Mouse (Mus musculus) hematopoietic multipotent progenitor cell, adult 10-12 weeks (in vitro differentiated cells): ENCODE data around the gene Zfp27. TPM values are rescaled to one million over a fixed set of nuclear protein-coding genes. Genes with fewer than 3 reads are reported as not detected.

Source experiments
- polyA plus RNA-seq: library from polyadenylated mRNA; stranded (reverse); fragments of >175 nt; gene quantifications from 2 replicates; pipeline ENCODE4 v1.2.3, GENCODE M21; 2012; ENCODE audit warnings: low replicate concordance

Zfp27 gene
- 0.48 and 0.52 TPM in 2 replicates for polyA plus RNA-seq

GRCm38 (mm10) chr7:29905966-29906681 lies at the start of gene Zfp27:
Zfp27 (minus strand) TSS chr7:29906572.

DNA sequence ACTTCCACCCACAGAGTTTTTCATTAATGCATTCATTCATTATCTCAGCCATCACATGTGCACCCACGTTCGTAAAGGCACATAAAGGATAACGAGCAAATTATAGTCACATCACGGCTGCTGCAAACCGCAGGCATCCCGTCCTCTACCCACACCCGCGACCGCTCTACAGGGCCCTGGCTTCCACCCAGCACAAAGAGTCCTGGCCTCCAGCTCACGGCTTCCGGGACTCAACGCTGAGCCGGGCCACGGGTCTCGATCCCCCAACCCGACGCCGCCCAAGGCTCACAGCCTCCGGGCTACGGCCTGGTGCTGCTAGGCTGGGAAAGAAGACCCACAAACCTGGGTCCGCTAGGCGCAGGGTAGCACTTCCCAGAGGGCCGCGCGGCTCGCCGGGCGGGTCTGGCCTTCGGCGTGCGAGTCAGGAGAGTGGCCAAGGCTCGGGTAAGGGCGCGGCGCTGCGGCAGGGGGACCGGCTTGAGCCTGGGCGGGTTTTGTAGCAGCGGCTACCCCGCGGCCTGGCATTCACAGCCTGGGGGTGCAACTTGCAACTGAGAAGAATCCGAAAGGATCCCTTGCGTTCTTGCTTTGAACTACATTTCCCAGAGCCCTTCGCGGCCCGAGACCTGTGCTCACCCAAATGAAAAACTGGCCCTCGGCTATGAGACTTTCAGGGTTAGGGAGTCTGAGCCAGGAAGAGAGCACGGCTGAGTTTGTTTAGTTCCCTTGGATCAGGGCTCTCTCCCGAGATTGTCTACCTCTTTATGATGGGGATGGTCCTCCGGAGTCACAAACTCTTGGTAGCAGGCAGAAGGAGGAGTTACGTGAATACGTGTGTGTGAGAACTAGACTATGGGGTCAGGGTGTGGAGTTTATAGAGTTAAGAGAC lies 47.4 kb upstream of the Zfp27 start, which contains the start of gene Zfp74:
Gene Zfp74 (minus strand): TSS at position 577 of the 889 bp plus-strand sequence.

GRCm38 (mm10) chr7:29908130-29908950 lies 2.0 kb upstream of the Zfp27 start, which contains the start of gene Zfp383:
Zfp383 (plus strand) TSS chr7:29908223.

GRCm38 (mm10) chr7:29859532-29860517 lies 46.5 kb downstream of the Zfp27 start, which contains the start of gene Zfp420:
Zfp420 (plus strand) TSS chr7:29859979.

DNA sequence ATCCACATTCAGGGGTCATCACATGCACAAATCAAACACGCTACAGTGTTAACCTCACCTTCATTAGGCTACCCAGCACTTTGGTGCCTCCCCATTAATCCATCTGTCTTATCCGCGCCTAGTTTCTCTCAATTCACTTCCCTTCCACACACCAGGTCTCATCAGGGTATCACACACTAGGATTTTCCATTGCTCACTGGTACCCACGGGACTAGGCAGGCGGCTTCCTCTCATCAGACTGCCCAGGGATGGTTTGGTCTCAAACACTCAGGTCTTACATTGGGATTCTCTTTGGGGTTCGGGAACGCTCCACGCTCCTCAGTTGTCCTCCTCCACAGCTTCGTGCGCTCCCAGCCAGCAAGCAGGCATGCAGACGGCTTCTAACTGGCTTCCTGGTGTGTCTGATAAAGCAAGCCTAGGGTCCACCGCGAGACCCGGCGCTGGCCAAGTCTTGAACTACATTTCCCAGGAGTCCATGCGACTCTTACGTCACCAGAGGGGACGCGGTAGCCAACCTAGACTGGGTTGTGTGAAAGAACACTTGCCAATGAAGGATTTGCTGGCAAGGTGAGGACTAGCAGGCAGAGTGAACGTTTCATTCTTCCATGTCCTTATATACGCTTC lies 53.0 kb downstream of the Zfp27 start, which contains the start of gene Zfp940:
Gene Zfp940 (minus strand): TSS at position 451 of the 624 bp plus-strand sequence.

Other genes with a start within 250 kb of the Zfp27 start
- 0.06 and 0.13 TPM in 2 replicates for gene Catsperg2, start 179.5 kb downstream of the Zfp27 start, polyA plus RNA-seq
- gene Zfp84, start 138.0 kb downstream of the Zfp27 start, polyA plus RNA-seq = 1.2 and 4.8 TPM in 2 replicates
- gene Zfp30, start 122.6 kb downstream of the Zfp27 start, polyA plus RNA-seq = 1.0 and 1.3 TPM in 2 replicates
- 0.53 and 0.97 TPM in 2 replicates for gene Zfp790, start 90.5 kb downstream of the Zfp27 start, polyA plus RNA-seq
- 0.21 TPM in 1 of 2 replicates, not detected in the other for gene Zfp940, start 52.9 kb downstream of the Zfp27 start, polyA plus RNA-seq
- 0.18 and 0.53 TPM in 2 replicates for gene Zfp420, start 46.6 kb downstream of the Zfp27 start, polyA plus RNA-seq
- 0.18 and 0.31 TPM in 2 replicates for gene Zfp383, start 1.7 kb upstream of the Zfp27 start, polyA plus RNA-seq
- gene Zfp74, start 47.5 kb upstream of the Zfp27 start, polyA plus RNA-seq = 3.1 and 10.3 TPM in 2 replicates
- 1.4 and 3.4 TPM in 2 replicates for gene Zfp568, start 77.4 kb upstream of the Zfp27 start, polyA plus RNA-seq
- gene Zfp14, start 144.8 kb upstream of the Zfp27 start, polyA plus RNA-seq = 0.10 and 0.27 TPM in 2 replicates
- gene Zfp82, start 166.3 kb upstream of the Zfp27 start, polyA plus RNA-seq = 0.17 and 0.33 TPM in 2 replicates
- not detected in 2 replicates for gene Gm26920, start 183.8 kb upstream of the Zfp27 start, polyA plus RNA-seq
- gene Zfp566, start 184.0 kb upstream of the Zfp27 start, polyA plus RNA-seq = 0.85 and 3.5 TPM in 2 replicates
- 0.83 and 1.9 TPM in 2 replicates for gene Zfp260, start 188.2 kb upstream of the Zfp27 start, polyA plus RNA-seq
- 8.0 and 18.8 TPM in 2 replicates for gene Zfp382, start 215.4 kb upstream of the Zfp27 start, polyA plus RNA-seq